Mouse (Mus musculus): ENCODE measurements around the gene H2afy2. TPM values are rescaled to one million over a fixed set of nuclear protein-coding genes. Genes with fewer than 3 reads are reported as not detected.

H2afy2 gene
- polyA plus RNA-seq, 1 experiment from 2014 or later, result 62.0 TPM

GRCm38 (mm10) chr10:61729181-61729580 is 54.8 kb downstream of the H2afy2 start:
- H3K9ac ChIP-seq (ENCODE audit: low read depth, low read length), result no peak overlapping the region
- no peak for ATAC-seq (replicated peaks; ENCODE audit: insufficient number of reproducible peaks, low FRiP score, low TSS enrichment)
- H3K9me3 ChIP-seq (replicated peaks; ENCODE audit: control insufficient read depth, low read length), result no peaks in the 10 kb centered on the region
- no peak overlapping the region for H3K4me3 ChIP-seq (ENCODE audit: low read depth, low read length)
- WGBS (ENCODE audit: insufficient replicate concordance), result 80% methylated on average over 11 of the region's 11 CpGs
- no peak overlapping the region for H3K27ac ChIP-seq (ENCODE audit: low read depth, low read length)
- no peak overlapping the region for H3K4me2 ChIP-seq
- peaks cover 7% of the 10 kb centered on the region for H3K36me3 ChIP-seq (ENCODE audit: control insufficient read depth, insufficient read depth, low read length)
- H3K27me3 ChIP-seq (ENCODE audit: control insufficient read depth, insufficient read depth, low read length), result no peaks in the 10 kb centered on the region
- H3K4me1 ChIP-seq (ENCODE audit: control insufficient read depth, insufficient read depth, low read length), result no peaks in the 10 kb centered on the region

GRCm38 (mm10) chr10:61723271-61723670 is 60.7 kb downstream of the H2afy2 start:
- no peak for ATAC-seq (replicated peaks; ENCODE audit: insufficient number of reproducible peaks, low FRiP score, low TSS enrichment)
- WGBS (ENCODE audit: insufficient replicate concordance), result 57% methylated on average over 6 of the region's 6 CpGs

DNA sequence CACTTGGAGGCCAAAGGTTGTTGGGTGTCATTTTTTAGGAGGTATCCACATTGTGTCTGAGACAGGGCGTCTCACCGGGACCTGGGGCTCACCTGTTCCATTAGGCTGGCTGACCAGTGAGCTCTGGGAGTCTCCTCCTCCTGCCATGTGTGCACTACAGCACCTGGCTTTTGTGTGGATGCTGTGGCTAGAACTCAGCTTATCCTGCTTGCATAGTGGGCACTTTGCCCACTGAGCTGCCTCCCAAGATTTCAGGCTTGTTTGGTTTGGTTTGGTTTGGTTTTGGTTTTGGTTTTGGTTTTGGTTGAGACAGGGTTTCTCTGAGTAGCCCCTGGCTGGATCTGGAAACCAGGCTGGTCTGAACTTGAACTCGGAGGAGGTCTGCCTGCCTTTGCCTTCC is 61.7 kb downstream of the H2afy2 start:
- no peak overlapping the region for H3K4me2 ChIP-seq
- no peak for ATAC-seq (replicated peaks; ENCODE audit: insufficient number of reproducible peaks, low FRiP score, low TSS enrichment)
- no peak overlapping the region for H3K4me3 ChIP-seq (ENCODE audit: low read depth, low read length)
- no peak overlapping the region for H3K9ac ChIP-seq (ENCODE audit: low read depth, low read length)
- H3K36me3 ChIP-seq (ENCODE audit: control insufficient read depth, insufficient read depth, low read length), result no peaks in the 10 kb centered on the region
- no peak overlapping the region for H3K27ac ChIP-seq (ENCODE audit: low read depth, low read length)
- no peaks in the 10 kb centered on the region for H3K4me1 ChIP-seq (ENCODE audit: control insufficient read depth, insufficient read depth, low read length)
- WGBS (ENCODE audit: insufficient replicate concordance), result 80% methylated on average over 3 of the region's 3 CpGs
- H3K27me3 ChIP-seq (ENCODE audit: control insufficient read depth, insufficient read depth, low read length), result no peaks in the 10 kb centered on the region
- H3K9me3 ChIP-seq (replicated peaks; ENCODE audit: control insufficient read depth, low read length), result no peaks in the 10 kb centered on the region

More at GRCm38 (mm10) chr10:61723271-61723670, 60.7 kb downstream of the H2afy2 start:
- no peaks in the 10 kb centered on the region for H3K36me3 ChIP-seq (ENCODE audit: control insufficient read depth, insufficient read depth, low read length)
- no peak overlapping the region for H3K9ac ChIP-seq (ENCODE audit: low read depth, low read length)
- no peak overlapping the region for H3K4me2 ChIP-seq
- no peak overlapping the region for H3K27ac ChIP-seq (ENCODE audit: low read depth, low read length)
- no peaks in the 10 kb centered on the region for H3K4me1 ChIP-seq (ENCODE audit: control insufficient read depth, insufficient read depth, low read length)
- H3K27me3 ChIP-seq (ENCODE audit: control insufficient read depth, insufficient read depth, low read length), result no peaks in the 10 kb centered on the region
- no peaks in the 10 kb centered on the region for H3K9me3 ChIP-seq (replicated peaks; ENCODE audit: control insufficient read depth, low read length)
- no peak overlapping the region for H3K4me3 ChIP-seq (ENCODE audit: low read depth, low read length)

GRCm38 (mm10) chr10:61720331-61720730 is 63.6 kb downstream of the H2afy2 start:
- no peak for ATAC-seq (replicated peaks; ENCODE audit: insufficient number of reproducible peaks, low FRiP score, low TSS enrichment)
- WGBS (ENCODE audit: insufficient replicate concordance), result 87% methylated on average over 7 of the region's 7 CpGs

DNA sequence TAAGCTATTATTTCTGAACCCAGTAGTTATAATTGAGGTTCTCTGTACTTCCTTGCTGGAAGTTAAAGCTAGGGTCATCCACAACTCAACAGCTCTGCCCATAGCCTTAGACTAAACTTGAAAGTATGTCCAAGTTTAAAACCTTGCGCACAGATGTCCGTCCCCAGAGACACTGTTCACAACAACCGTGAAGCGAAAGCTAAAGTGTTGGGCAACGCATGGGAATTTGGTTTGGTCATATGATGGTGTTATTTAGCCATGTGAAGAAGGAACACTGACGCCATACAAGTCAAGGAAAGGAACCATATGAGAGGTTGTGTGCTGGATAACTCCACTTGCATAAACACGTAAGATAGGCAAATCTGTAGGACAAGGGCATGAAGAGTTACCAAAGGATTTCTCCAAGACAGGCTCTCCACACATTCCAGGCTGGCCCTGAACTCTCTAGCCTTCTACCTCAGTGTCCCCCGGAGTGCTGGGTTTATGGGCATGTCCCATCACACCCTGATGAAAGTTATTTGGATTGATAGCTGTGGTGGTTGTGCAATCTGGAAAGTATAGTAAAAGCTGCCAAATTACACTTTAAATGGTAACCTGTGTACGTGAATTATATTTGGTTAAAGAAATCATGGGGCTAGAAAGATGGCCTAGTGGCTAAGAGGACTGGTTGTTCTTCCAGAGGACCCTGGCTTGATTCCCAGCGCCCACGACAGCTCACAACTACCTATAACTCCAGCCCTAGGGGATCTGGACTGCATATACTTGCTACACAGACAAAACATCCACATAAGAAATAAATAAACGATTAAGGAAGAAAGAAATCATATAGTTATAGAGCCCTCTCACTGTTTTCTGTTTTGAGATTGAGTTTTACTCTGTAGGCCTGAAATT is 66.3 kb downstream of the H2afy2 start:
- no peak for ATAC-seq (replicated peaks; ENCODE audit: insufficient number of reproducible peaks, low FRiP score, low TSS enrichment)
- peaks cover 6% of the 10 kb centered on the region; the same call in 1 of the 2 replicates for H3K4me1 ChIP-seq (ENCODE audit: control insufficient read depth, insufficient read depth, low read length)
- H3K9me3 ChIP-seq (replicated peaks; ENCODE audit: control insufficient read depth, low read length), result no peaks in the 10 kb centered on the region
- H3K36me3 ChIP-seq (ENCODE audit: control insufficient read depth, insufficient read depth, low read length), result no peaks in the 10 kb centered on the region
- H3K27me3 ChIP-seq (ENCODE audit: control insufficient read depth, insufficient read depth, low read length), result no peaks in the 10 kb centered on the region; the same call in 1 of the 2 replicates
- no peak overlapping the region for H3K27ac ChIP-seq (ENCODE audit: low read depth, low read length)
- H3K4me2 ChIP-seq, result no peak overlapping the region
- H3K9ac ChIP-seq (ENCODE audit: low read depth, low read length), result no peak overlapping the region
- no peak overlapping the region for H3K4me3 ChIP-seq (ENCODE audit: low read depth, low read length)
- 84% methylated on average over 12 of the region's 12 CpGs for WGBS (ENCODE audit: insufficient replicate concordance)

More at GRCm38 (mm10) chr10:61720331-61720730, 63.6 kb downstream of the H2afy2 start:
- H3K27ac ChIP-seq (ENCODE audit: low read depth, low read length), result no peak overlapping the region
- no peak overlapping the region for H3K4me2 ChIP-seq
- H3K27me3 ChIP-seq (ENCODE audit: control insufficient read depth, insufficient read depth, low read length), result no peaks in the 10 kb centered on the region
- no peaks in the 10 kb centered on the region for H3K9me3 ChIP-seq (replicated peaks; ENCODE audit: control insufficient read depth, low read length)
- H3K9ac ChIP-seq (ENCODE audit: low read depth, low read length), result no peak overlapping the region
- H3K4me3 ChIP-seq (ENCODE audit: low read depth, low read length), result no peak overlapping the region
- H3K4me1 ChIP-seq (ENCODE audit: control insufficient read depth, insufficient read depth, low read length), result peaks cover 3% of the 10 kb centered on the region; the same call in 1 of the 2 replicates
- H3K36me3 ChIP-seq (ENCODE audit: control insufficient read depth, insufficient read depth, low read length), result no peaks in the 10 kb centered on the region

GRCm38 (mm10) chr10:61715996-61716864 is 67.7 kb downstream of the H2afy2 start:
- no peak for ATAC-seq (replicated peaks; ENCODE audit: insufficient number of reproducible peaks, low FRiP score, low TSS enrichment)
- Histone ChIP-seq H3K9me3 (replicated peaks; ENCODE audit: control insufficient read depth, low read length) (no peaks in the 10 kb centered on the region), H3K27ac (ENCODE audit: low read depth, low read length) (no peak overlapping the region), H3K4me1 (ENCODE audit: control insufficient read depth, insufficient read depth, low read length) (peaks cover 6% of the 10 kb centered on the region; the same call in 1 of the 2 replicates), H3K9ac (ENCODE audit: low read depth, low read length) (peak overlapping the region; percentile 75), H3K27me3 (ENCODE audit: control insufficient read depth, insufficient read depth, low read length) (no peaks in the 10 kb centered on the region; the same call in 1 of the 2 replicates), H3K4me3 (ENCODE audit: low read depth, low read length) (peak overlapping the region; percentile 67), H3K36me3 (ENCODE audit: control insufficient read depth, insufficient read depth, low read length) (no peaks in the 10 kb centered on the region), H3K4me2 (peak overlapping the region; percentile 93)
- WGBS (ENCODE audit: insufficient replicate concordance), result 70% methylated on average over 7 of the region's 7 CpGs

- 4% methylated on average over 11 of the region's 11 CpGs for WGBS (ENCODE audit: insufficient replicate concordance)
- Histone ChIP-seq H3K9me3 (replicated peaks; ENCODE audit: control insufficient read depth, low read length) (no peaks in the 10 kb centered on the region), H3K27ac (ENCODE audit: low read depth, low read length) (no peak overlapping the region), H3K4me2 (peak overlapping the region; percentile 93), H3K36me3 (ENCODE audit: control insufficient read depth, insufficient read depth, low read length) (no peaks in the 10 kb centered on the region), H3K4me3 (ENCODE audit: low read depth, low read length) (peak overlapping the region; percentile 67), H3K4me1 (ENCODE audit: control insufficient read depth, insufficient read depth, low read length) (peaks cover 6% of the 10 kb centered on the region; the same call in 1 of the 2 replicates), H3K9ac (ENCODE audit: low read depth, low read length) (peak overlapping the region; percentile 75), H3K27me3 (ENCODE audit: control insufficient read depth, insufficient read depth, low read length) (no peaks in the 10 kb centered on the region; the same call in 1 of the 2 replicates)
- no peak; the same call in 1 of the 2 replicates for ATAC-seq (replicated peaks; ENCODE audit: insufficient number of reproducible peaks, low FRiP score, low TSS enrichment)
Measured at GRCm38 (mm10) chr10:61715462-61715837, 68.5 kb downstream of the H2afy2 start.

DNA sequence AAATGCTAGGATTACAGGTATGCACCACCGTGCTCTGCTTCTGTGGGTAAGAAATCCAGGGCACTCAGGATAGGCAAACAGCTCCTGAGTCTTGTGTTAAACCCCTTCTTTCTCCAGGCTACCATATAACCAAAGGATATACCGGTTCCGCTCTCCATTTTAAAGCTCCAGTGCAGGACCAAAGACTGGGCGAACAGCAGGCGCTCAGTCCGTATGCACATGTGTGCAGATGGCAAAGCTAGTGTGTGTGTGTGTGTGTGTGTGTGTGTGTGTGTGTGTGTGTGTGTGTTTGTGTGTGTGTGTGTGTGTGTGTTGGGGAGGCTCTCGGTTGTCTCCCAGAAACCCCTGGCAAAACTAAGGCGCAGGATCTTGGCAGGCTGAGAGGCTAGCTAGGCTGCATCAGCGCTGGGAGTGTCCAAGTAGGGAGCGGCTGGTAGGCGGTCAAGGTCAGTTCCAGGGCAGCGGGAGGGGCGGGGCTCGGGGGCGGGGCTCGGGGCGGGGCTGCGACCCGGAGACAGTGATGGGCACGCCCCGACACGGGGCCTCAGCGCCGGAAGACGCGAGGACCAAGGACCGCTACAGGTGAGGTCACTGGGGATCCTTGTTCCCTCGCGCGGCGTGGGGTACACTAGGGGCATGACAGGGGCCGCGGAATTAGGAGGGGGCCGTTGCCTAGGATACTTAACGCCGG is 69.0 kb downstream of the H2afy2 start, which contains the start of gene Aifm2:
Aifm2 (plus strand) TSS at position 493 of the 691 bp plus-strand sequence.
- peak within 1 kb of the TSS; percentile 67 for H3K4me3 ChIP-seq (ENCODE audit: low read depth, low read length)
- peaks cover 6% of the 10 kb centered on the region; the same call in 1 of the 2 replicates for H3K4me1 ChIP-seq (ENCODE audit: control insufficient read depth, insufficient read depth, low read length)
- peak; percentile 89 for ATAC-seq (replicated peaks; ENCODE audit: insufficient number of reproducible peaks, low FRiP score, low TSS enrichment)
- H3K27ac ChIP-seq (ENCODE audit: low read depth, low read length), result peak within 1 kb of the TSS; percentile 12; the same call in 1 of the 2 replicates
- H3K9me3 ChIP-seq (replicated peaks; ENCODE audit: control insufficient read depth, low read length), result no peaks in the 10 kb centered on the region
- no peaks in the 10 kb centered on the region for H3K36me3 ChIP-seq (ENCODE audit: control insufficient read depth, insufficient read depth, low read length)
- peak within 1 kb of the TSS; percentile 93 for H3K4me2 ChIP-seq
- 13% methylated on average over 34 of the region's 36 CpGs for WGBS (ENCODE audit: insufficient replicate concordance)
- peak within 1 kb of the TSS; percentile 75 for H3K9ac ChIP-seq (ENCODE audit: low read depth, low read length)
- no peaks in the 10 kb centered on the region; the same call in 1 of the 2 replicates for H3K27me3 ChIP-seq (ENCODE audit: control insufficient read depth, insufficient read depth, low read length)
